8 mouse cellular contexts compared by ENCODE assay signal in genomic region chr1:88701870-88702661, GRCm38 (mm10). TPM values are rescaled to one million over a fixed set of nuclear protein-coding genes. Genes with fewer than 3 reads are reported as not detected.
DNase-seq lines count a peak whose midpoint lies in the region; ATAC-seq lines count a peak whose summit lies in the region.

Gene Arl4c (minus strand): TSS chr1:88702221.

- H3K27ac ChIP-seq in intestine, embryonic 15.5 days, result peak within 1 kb of the TSS; percentile 86

- intact Hi-C loops in left cerebral cortex, postnatal 36 days (cut with DNase I), result loop anchor here (2.0 kb wide), 1 partner anchor 139 kb away; no protein-coding TSS in a partner anchor

- no peaks in the 10 kb centered on the region for H3K9me3 ChIP-seq in intestine, embryonic 15.5 days

- H3K4me3 ChIP-seq in intestine, embryonic 15.5 days (replicated peaks), result peak within 1 kb of the TSS; percentile 88

- peak within 1 kb of the TSS; percentile 96 for H3K4me2 ChIP-seq in intestine, embryonic 15.5 days (replicated peaks)

- WGBS in intestine, embryonic 15.5 days, result 2% methylated on average over 89 of the region's 91 CpGs

- peak; percentile 92 for ATAC-seq in intestine, embryonic 15.5 days

- H3K4me1 ChIP-seq in intestine, embryonic 15.5 days (replicated peaks), result peaks cover 12% of the 10 kb centered on the region

- no peaks in the 10 kb centered on the region for H3K36me3 ChIP-seq in intestine, embryonic 15.5 days

- no peaks in the 10 kb centered on the region for H3K27me3 ChIP-seq in intestine, embryonic 15.5 days (replicated peaks)

- peak; percentile 83 to 87 for DNase-seq in adrenal gland, adult 18-20 months (ENCODE audit: low spot score in 2 of 2)
- DNase-seq in embryo, embryonic 10.5 days (ENCODE audit: low spot score), result peak; percentile 90
- peak; percentile 69 to 83 for DNase-seq in gastrocnemius, postnatal 4 days (ENCODE audit: low spot score in 2 of 2)
- peak; percentile 81 to 86 for DNase-seq in left cerebral cortex, postnatal 36 days (ENCODE audit: low spot score in 2 of 2)
- DNase-seq in mesoderm, embryonic 11.5 days (ENCODE audit: low read depth, low spot score), result peak; percentile 84
- peak; percentile 85 for DNase-seq in right cerebral cortex, postnatal 25 days
- peak; percentile 92 for DNase-seq in yolk sac, embryonic 10.5 days (ENCODE audit: low spot score)

- H3K9ac ChIP-seq in intestine, embryonic 15.5 days, result peak within 1 kb of the TSS; percentile 77

RNA-seq across cellular contexts. Expression of gene Arl4c, which starts in this region (rescaled TPM):
- total RNA-seq in adrenal gland, adult 18-20 months (2021), result 10 to 100 TPM in 1 of 2 experiments, 1 to 10 TPM in 1; 9.8 to 10.3 TPM
- 1 to 10 TPM; 7.1 to 7.6 TPM for total RNA-seq in gastrocnemius, postnatal 4 days (2021)
- polyA plus RNA-seq in intestine, embryonic 15.5 days (2015; fragmentation: Nextera tagmentation; extraction: Ambion mirVana), result 5.7 and 5.9 TPM in 2 replicates
- total RNA-seq in left cerebral cortex, postnatal 36 days (2021), result 10 to 100 TPM; 31.4 to 40.0 TPM

Comparison
In these comparisons a context has a peak if more than half of its experiments do, and no peak if none do; other contexts are left out.
1. Peak in every context shown above with its lines: DNase-seq, ATAC-seq, H3K4me3 ChIP-seq and H3K27ac ChIP-seq.